Mouse (Mus musculus) hindbrain, embryonic 10.5 days (tissue): ENCODE results near the gene Fam78b. TPM values are rescaled to one million over a fixed set of nuclear protein-coding genes. Genes with fewer than 3 reads are reported as not detected.

ENCODE experiments used
- DNase-seq: peaks from one replicate; pipeline ENCODE4 v3.0.0-alpha.2; 2017; ENCODE audit warnings: low spot score
- H3K27ac ChIP-seq: fragments of 300-500 bp; sonication (generic); 2 replicates; pipeline ENCODE4 v1.5.1; 2016; ENCODE audit warnings: mild to moderate bottlenecking, moderate library complexity
- H3K27me3 ChIP-seq: fragments of 300-500 bp; sonication (generic); 2 replicates; pipeline ENCODE4 v1.6.1; 2016; ENCODE audit warnings: mild to moderate bottlenecking; ENCODE audit not compliant: poor library complexity, insufficient read depth, severe bottlenecking
- H3K36me3 ChIP-seq: fragments of 300-500 bp; sonication (generic); 2 replicates; pipeline ENCODE4 v1.6.1; 2016; ENCODE audit warnings: mild to moderate bottlenecking, moderate library complexity
- H3K4me1 ChIP-seq: fragments of 300-500 bp; sonication (generic); replicated peaks from 2 replicates; pipeline ENCODE4 v1.6.1; 2016; ENCODE audit warnings: mild to moderate bottlenecking
- H3K4me3 ChIP-seq: fragments of 300-500 bp; sonication (generic); 2 replicates; pipeline ENCODE4 v1.5.1; 2016; ENCODE audit warnings: mild to moderate bottlenecking, moderate library complexity
- H3K9me3 ChIP-seq: fragments of 300-500 bp; sonication (generic); 2 replicates; pipeline ENCODE4 v1.6.1; 2016; ENCODE audit warnings: mild to moderate bottlenecking, moderate library complexity
- WGBS: fragments of 180-500 bp; shearing (Covaris S2); methylation state at CpG from one replicate; pipeline ENCODE4 v1.1.7; 2016; 5-methylcytosine and 5-hydroxymethylcytosine counted together
- polyA plus RNA-seq: library from polyadenylated mRNA; unstranded; fragments of >200 nt; fragmentation: Nextera tagmentation; extraction: Ambion mirVana; gene quantifications from 2 replicates; pipeline ENCODE4 v1.2.1, GENCODE M21; 2016

Gene Fam78b
- polyA plus RNA-seq, 1 experiment from 2014 or later, result 5.7 TPM

DNA sequence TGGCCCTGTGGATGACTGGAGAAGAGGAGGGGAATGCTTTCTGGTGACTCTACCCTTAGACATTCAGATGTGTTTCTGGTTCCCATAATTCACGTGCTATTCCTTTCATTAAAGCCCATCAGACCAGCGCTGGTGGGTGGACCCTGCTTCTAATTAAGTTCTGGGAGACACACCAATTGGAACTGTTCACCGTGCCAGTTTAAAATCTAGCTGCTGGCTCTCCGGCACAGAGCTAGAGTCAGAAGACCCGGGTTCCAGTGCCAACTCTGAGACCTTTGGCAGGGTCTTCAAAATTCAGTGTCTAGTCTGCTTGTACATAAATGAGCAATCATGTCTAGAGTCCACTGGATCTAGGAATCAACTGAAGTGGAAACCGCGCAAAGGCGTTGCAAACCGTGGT, 9.0 kb downstream of the Fam78b start:
- 91% methylated on average over 9 of the region's 9 CpGs for WGBS
- H3K36me3 ChIP-seq, result no peaks in the 10 kb centered on the region
- H3K27ac ChIP-seq, result 0 out of 2 replicates have a peak overlapping the region, but pooled peaks have one; percentile 41
- DNase-seq, result no peak
- H3K4me3 ChIP-seq, result no peak overlapping the region
- peaks cover 74% of the 10 kb centered on the region for H3K4me1 ChIP-seq
- H3K27me3 ChIP-seq, result no peaks in the 10 kb centered on the region
- no peaks in the 10 kb centered on the region for H3K9me3 ChIP-seq

DNA sequence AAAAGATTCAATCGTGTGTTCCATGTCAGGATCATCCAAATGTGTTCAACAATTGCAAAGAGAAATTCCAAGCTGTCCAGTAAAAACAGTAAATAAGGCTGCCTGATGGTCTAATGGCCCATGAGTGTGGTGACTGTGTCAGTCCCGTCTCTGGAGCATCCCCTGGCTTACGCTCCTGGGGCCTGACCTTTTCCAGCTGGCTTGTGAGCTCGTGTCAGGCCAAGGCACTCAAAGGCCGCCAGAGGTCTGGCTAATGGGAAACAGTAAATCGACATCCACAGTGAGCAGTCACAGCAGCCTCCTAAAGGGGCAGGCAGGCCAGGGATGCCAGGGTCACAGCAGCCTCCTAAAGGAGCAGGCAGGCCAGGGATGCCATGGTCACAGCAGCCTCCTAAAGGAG, 10.1 kb downstream of the Fam78b start:
- Histone ChIP-seq H3K4me3 (no peak overlapping the region), H3K4me1 (peaks cover 72% of the 10 kb centered on the region), H3K27me3 (no peaks in the 10 kb centered on the region), H3K36me3 (no peaks in the 10 kb centered on the region), H3K9me3 (no peaks in the 10 kb centered on the region), H3K27ac (peak overlapping the region; percentile 77)
- 25% methylated on average over 6 of the region's 6 CpGs for WGBS
- DNase-seq, result peak; percentile 45

DNA sequence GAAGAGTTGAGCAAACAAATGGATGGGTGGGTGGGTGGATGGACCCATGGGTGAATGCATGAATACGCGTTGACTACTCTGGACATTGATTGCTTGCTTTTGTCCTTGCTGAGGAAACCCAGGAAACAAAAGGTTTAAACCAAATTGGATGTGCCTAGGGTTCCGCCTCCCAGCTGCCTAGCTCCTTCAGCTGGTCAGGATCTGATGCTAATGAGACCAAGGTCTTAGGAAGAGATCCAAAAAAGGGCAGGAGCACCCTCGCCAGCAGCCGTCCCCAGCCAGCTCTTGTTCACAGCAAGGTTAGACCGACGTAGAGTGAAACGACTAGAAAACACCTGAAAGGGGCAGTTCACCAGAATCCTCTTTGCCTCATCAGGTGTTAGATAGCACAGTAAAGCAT, 11.4 kb downstream of the Fam78b start:
- Histone ChIP-seq H3K27me3 (no peaks in the 10 kb centered on the region), H3K4me3 (no peak overlapping the region), H3K9me3 (no peaks in the 10 kb centered on the region), H3K4me1 (peaks cover 76% of the 10 kb centered on the region), H3K27ac (peak overlapping the region; percentile 77), H3K36me3 (no peaks in the 10 kb centered on the region)
- 69% methylated on average over 8 of the region's 8 CpGs for WGBS
- DNase-seq, result no peak

DNA sequence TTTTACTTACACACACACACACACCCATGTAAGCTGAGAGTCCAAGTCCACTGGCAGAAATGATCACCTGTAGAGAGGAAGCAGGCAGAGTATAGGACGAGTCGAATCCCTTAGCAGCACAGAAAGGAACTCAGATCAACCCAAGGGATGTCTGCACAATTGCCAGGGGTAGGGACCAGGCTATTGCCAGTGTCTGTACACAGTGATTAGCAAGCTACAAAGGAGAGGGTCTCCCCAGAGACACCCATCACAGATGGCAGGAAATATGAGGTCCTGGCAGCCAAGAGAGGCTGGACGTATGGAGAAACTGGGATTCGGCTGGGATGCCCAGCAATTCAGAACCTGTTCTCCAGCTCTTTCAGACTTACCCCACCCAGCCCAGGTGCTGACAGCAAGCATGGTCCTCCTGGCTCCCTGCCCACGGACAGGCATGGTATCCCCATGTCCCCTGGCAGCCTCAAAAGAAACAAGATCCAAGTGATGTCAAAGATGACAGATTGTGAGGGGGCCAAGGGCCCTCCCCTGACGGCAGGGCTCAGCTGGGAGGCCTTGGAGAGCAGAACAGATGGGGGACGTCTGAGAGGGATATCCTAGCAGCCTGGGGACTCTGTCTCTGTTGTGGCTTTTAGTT, 12.1 kb downstream of the Fam78b start:
- Histone ChIP-seq H3K36me3 (no peaks in the 10 kb centered on the region), H3K9me3 (no peaks in the 10 kb centered on the region), H3K27me3 (no peaks in the 10 kb centered on the region), H3K4me3 (no peak overlapping the region), H3K27ac (peak overlapping the region; percentile 77), H3K4me1 (peaks cover 69% of the 10 kb centered on the region)
- DNase-seq, result peak; percentile 49
- WGBS, result 49% methylated on average over 7 of the region's 7 CpGs

DNA sequence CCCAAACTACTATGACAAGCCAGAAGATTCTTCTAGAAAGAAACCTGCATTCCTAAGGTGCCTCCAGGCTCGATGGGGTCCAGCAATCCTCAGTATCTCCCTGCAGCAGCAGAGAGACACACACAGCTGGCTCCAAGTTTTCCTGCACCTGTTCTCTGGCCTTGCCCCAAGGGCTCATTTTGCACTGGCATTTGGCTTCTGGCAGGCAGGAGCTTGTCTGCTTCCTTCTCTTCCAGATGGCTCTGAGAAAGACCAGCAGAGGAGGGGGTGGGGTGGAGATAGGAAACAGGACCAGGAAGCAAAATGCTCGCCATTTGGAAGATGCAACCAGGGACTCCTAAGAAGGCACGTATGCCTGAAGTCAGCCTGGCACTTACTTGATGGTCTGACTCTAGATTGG, 15.1 kb downstream of the Fam78b start:
- Histone ChIP-seq H3K27ac (no peak overlapping the region), H3K4me1 (peaks cover 44% of the 10 kb centered on the region), H3K36me3 (no peaks in the 10 kb centered on the region), H3K9me3 (no peaks in the 10 kb centered on the region), H3K27me3 (no peaks in the 10 kb centered on the region), H3K4me3 (no peak overlapping the region)
- WGBS, result 76% methylated on average over 3 of the region's 3 CpGs
- no peak for DNase-seq

DNA sequence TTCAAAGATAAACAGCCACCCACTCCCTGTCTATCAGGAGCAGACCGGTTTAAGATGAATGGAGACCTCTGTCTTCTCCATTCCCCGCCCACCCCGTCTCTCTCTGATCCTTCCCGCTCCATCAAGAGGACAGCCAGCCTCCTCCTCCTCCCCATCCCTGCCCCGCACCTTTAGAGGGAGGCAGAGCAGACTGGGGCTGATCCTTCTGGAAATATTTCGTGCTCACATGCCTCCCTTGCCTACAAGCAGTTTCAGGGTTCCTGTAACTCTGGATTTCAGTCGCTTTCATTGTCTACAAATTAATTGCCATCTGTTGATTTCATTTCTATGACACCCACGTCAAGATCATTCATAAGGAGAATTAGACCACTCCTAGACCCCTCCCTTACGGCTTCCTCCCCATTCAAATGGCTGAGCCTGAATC, 20.8 kb downstream of the Fam78b start:
- Histone ChIP-seq H3K4me1 (peaks cover 16% of the 10 kb centered on the region), H3K4me3 (no peak overlapping the region), H3K27ac (no peak overlapping the region; the same call in 1 of the 2 replicates), H3K27me3 (no peaks in the 10 kb centered on the region), H3K36me3 (no peaks in the 10 kb centered on the region), H3K9me3 (peaks cover under 1% of the 10 kb centered on the region; the same call in 1 of the 2 replicates)
- 54% methylated on average over 9 of the region's 9 CpGs for WGBS
- no peak for DNase-seq

DNA sequence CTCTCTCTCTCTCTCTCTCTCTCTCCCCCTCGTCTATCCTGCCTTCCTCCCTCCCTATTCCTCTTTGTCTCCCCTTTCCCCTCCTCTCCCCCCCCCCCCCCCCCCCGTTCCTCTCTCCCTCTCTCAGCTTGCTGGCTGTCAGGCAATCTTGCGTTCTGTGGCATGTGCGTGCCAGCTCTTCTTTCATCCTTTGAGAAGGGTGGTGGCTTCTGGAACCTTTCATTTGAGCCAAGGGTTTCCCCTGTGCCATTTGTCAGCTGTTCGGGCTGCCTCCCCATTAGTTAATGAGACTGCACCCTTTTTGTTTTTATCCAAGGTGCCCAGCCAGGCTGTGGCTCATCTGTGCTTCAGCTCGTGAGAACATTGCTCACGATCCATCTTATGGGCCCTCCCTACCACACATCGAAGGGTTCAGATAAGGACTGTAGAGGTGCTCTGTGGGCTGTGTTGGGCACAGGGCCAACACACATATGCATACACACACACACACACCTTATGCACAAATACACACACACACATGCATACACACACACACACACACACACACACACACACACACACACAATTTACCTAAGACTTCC, 21.4 kb downstream of the Fam78b start:
- Histone ChIP-seq H3K4me1 (peaks cover 16% of the 10 kb centered on the region), H3K27ac (no peak overlapping the region), H3K4me3 (no peak overlapping the region), H3K9me3 (peaks cover 6% of the 10 kb centered on the region), H3K36me3 (0 out of 2 replicates have a peak, but pooled peaks cover 5% of the 10 kb centered on the region), H3K27me3 (no peaks in the 10 kb centered on the region)
- WGBS, result 71% methylated on average over 8 of the region's 8 CpGs
- DNase-seq, result no peak

DNA sequence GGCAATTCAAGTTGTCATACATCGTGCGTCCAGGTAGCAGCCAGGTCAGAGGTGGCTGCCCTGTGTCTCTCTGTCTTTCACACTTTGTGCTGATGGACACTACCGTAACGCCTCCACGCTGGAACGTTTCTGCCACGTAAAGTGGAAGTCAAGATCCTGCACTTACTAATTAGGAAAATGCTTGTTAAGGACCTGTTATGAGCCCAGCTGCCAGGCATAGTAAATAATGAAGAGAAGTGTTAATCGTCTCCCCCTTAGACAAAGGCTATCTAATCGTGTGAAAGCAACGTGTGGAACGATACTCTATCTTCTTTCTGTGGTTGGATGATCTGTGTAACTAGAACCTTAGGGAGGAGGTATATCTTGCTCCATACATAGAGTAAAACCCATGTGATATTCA, 22.6 kb downstream of the Fam78b start:
- H3K27me3 ChIP-seq, result no peaks in the 10 kb centered on the region
- H3K9me3 ChIP-seq, result peaks cover 14% of the 10 kb centered on the region
- 90% methylated on average over 11 of the region's 11 CpGs for WGBS
- DNase-seq, result no peak
- no peak overlapping the region for H3K27ac ChIP-seq
- H3K36me3 ChIP-seq, result peaks cover 13% of the 10 kb centered on the region
- peaks cover 16% of the 10 kb centered on the region for H3K4me1 ChIP-seq
- H3K4me3 ChIP-seq, result no peak overlapping the region

DNA sequence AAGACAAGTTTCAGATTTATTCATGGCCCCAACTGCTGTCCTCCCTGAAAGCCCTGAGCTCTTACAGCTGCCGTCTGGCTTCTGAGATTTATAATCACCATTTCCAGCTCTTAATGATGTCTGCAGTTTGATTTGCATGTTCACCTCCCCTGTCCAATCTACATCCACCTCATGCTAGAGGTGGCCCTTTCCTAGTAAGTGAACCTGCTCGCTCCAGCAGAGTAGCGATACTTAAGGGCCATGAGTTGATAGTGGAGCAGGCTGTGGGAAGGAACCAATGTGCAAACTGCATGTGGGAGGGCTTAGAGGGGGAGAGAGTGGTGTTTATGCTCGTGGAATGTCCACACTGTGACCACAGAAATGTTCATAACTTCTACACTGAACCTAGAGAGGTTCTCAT, 23.7 kb downstream of the Fam78b start:
- Histone ChIP-seq H3K4me3 (no peak overlapping the region), H3K36me3 (peaks cover 13% of the 10 kb centered on the region), H3K9me3 (peaks cover 14% of the 10 kb centered on the region), H3K27me3 (no peaks in the 10 kb centered on the region), H3K4me1 (peaks cover 16% of the 10 kb centered on the region), H3K27ac (no peak overlapping the region)
- no peak for DNase-seq
- WGBS, result 83% methylated on average over 4 of the region's 4 CpGs

DNA sequence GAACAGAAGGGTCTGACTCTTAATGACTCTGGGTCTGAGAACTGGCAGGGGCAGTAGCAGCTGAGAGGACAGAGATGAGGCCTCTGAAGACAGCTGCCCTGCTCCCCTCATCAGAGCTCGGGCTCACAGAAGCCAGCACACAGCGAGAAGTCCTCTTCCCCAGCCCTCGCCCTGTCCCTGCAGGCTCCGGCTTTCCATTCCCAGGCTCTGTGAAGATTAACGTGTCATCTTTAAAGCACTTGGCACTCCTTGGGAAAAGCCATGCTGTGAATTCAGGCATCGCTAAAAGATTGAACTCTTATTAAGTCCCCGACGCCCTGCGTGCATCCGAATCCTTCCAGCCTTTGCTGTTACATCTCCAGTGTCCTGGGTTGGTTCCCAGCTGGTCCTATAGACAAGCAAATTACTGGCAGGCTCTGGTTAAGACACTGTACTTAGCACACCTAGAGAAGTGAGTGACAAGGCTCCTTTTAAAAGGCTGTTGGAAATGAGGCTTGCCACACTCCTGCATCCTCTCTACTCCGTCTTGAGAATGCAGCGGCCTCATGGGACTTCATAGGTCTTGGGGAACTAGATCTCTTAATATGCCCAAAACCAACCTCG, 30.9 kb downstream of the Fam78b start:
- no peaks in the 10 kb centered on the region for H3K27me3 ChIP-seq
- H3K36me3 ChIP-seq, result peaks cover 12% of the 10 kb centered on the region
- no peak overlapping the region for H3K27ac ChIP-seq
- peaks cover 13% of the 10 kb centered on the region for H3K9me3 ChIP-seq
- no peak for DNase-seq
- H3K4me1 ChIP-seq, result peaks cover 6% of the 10 kb centered on the region
- WGBS, result 56% methylated on average over 13 of the region's 13 CpGs
- no peak overlapping the region for H3K4me3 ChIP-seq

DNA sequence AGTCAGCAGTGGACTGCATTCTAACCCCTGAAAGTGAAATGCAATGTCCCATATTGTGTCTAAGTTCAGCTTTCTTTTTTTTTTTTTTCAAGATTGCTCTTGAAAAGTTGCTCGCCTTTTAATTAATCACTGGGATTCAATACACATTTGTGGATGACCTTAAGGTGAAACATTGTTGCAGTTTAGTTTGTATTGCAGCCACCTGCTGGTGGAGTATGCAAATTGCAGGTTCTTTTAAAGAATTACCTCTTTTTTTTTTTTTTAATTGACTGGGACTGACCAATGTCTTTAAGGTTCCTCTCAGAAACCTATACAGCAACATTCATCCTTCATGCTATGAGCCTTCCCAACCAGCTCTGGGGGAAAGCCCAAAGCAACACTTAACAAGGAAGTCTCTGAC, 33.2 kb downstream of the Fam78b start:
- DNase-seq, result no peak
- 97% methylated on average over 1 of the region's 1 CpGs for WGBS
- Histone ChIP-seq H3K4me1 (peaks cover 22% of the 10 kb centered on the region), H3K27ac (no peak overlapping the region), H3K4me3 (no peak overlapping the region), H3K36me3 (no peaks in the 10 kb centered on the region), H3K27me3 (no peaks in the 10 kb centered on the region), H3K9me3 (no peaks in the 10 kb centered on the region)

DNA sequence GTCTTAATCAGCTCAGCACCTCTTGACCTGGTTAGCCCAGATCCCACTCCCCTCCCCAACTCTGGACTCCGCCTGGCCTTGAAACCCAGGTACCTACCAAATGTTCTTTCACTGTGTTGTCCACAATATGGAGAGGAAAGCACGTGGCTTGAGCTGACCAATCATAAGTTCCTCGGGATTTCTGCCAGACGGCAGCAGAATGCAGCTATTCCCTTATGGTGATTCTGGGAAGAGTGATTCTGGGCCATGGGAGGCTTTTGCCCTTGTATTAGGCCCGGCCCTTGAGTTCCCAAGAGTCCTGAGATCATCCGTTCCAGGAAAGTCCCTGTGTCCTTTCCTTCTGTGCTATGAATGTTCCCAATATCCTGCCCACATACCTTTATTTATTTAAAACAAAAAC, 41.3 kb downstream of the Fam78b start:
- WGBS, result 83% methylated on average over 6 of the region's 6 CpGs
- Histone ChIP-seq H3K4me3 (no peak overlapping the region), H3K9me3 (peaks cover 6% of the 10 kb centered on the region; the same call in 1 of the 2 replicates), H3K27ac (no peak overlapping the region), H3K27me3 (no peaks in the 10 kb centered on the region), H3K36me3 (no peaks in the 10 kb centered on the region), H3K4me1 (peaks cover 32% of the 10 kb centered on the region)
- no peak for DNase-seq

DNA sequence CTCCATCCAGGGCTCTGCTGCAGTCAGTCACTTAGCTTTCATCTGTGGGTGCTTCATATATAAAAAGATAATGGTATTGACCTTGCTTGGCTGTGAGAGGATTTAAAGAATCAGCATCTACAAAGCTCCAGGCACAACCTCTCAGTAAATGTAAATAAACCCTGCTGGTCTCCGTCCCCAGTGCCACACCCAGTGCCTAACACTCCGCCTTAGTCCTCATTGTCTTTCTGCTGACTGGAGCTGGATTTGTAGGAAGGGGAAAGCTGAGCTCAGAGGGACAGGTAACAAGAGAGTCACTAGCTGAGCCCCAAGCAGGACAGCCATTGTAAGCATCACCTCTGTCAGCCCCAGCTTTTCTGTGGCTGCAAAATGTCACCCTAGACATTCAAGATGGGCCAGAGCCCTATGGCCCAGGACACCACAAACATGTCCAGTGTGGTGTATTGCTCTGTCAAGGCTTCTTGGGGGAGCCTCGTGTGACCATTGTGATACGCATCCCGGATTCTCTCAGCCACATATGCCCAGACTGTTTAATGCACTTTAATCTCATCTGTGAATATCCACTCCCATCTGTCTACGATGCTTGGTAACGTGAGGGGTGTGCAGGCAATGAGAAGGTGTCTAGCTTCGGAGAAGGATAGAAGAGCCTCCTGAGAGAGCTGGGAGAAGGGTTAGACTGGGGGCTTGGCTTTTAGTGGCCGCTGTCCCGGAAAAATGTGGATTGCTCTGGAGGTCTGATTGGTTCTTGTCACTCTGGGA, 45.1 kb downstream of the Fam78b start:
- no peaks in the 10 kb centered on the region for H3K36me3 ChIP-seq
- DNase-seq, result no peak
- no peak overlapping the region for H3K4me3 ChIP-seq
- no peaks in the 10 kb centered on the region for H3K27me3 ChIP-seq
- peaks cover 5% of the 10 kb centered on the region; the same call in 1 of the 2 replicates for H3K9me3 ChIP-seq
- H3K4me1 ChIP-seq, result peaks cover 17% of the 10 kb centered on the region
- peak overlapping the region; percentile 50 for H3K27ac ChIP-seq
- WGBS, result 59% methylated on average over 10 of the region's 10 CpGs
